Mouse (Mus musculus) MEL (cell line): ENCODE data around the gene Pak6. TPM values are rescaled to one million over a fixed set of nuclear protein-coding genes. Genes with fewer than 3 reads are reported as not detected.

ENCODE experiments used
- DNase-seq: peaks from one replicate; pipeline ENCODE4 v3.0.0; 2011; ENCODE audit warnings: low read depth, low spot score
- H3K27ac ChIP-seq: 2 replicates; pipeline ENCODE4 v1.5.1; 2012; ENCODE audit warnings: low read depth, mild to moderate bottlenecking, control low read depth, low read length, moderate library complexity; ENCODE audit not compliant: control insufficient read depth
- H3K27me3 ChIP-seq, 2 experiments: fragments of 150-350 bp in 1 of 2; sonication (generic) in 1 of 2; 2 replicates each; pipeline ENCODE4 v1.6.1; 2012; ENCODE audit warnings: low read length in 2 of 2, mild to moderate bottlenecking in 2 of 2, improper control_type of control experiment in 1 of 2, moderate library complexity in 1 of 2; ENCODE audit not compliant: insufficient read depth in 2 of 2, control insufficient read depth in 1 of 2
- H3K36me3 ChIP-seq, 2 experiments: 2 replicates each; pipeline ENCODE4 v1.6.1; 2012 to 2014; ENCODE audit warnings: low read length in 2 of 2, improper control_type of control experiment in 1 of 2, inconsistent platforms in 1 of 2, mild to moderate bottlenecking in 1 of 2; ENCODE audit not compliant: insufficient read depth in 2 of 2, control insufficient read depth in 1 of 2
- H3K4me1 ChIP-seq, 2 experiments: fragments of 150-350 bp in 1 of 2; sonication (generic) in 1 of 2; 2 replicates each; pipeline ENCODE4 v1.6.1; 2012; ENCODE audit warnings: low read length in 2 of 2, improper control_type of control experiment in 1 of 2, mild to moderate bottlenecking in 1 of 2; ENCODE audit not compliant: insufficient read depth in 2 of 2, control insufficient read depth in 1 of 2
- H3K4me3 ChIP-seq, 2 experiments: fragments of 150-350 bp in 1 of 2; sonication (generic) in 1 of 2; 2 replicates each; pipeline ENCODE4 v1.5.1; 2012; ENCODE audit warnings: low read depth in 2 of 2, low read length in 2 of 2, mild to moderate bottlenecking in 2 of 2, moderate library complexity in 2 of 2, control low read depth in 1 of 2, improper control_type of control experiment in 1 of 2; ENCODE audit not compliant: control insufficient read depth in 1 of 2, insufficient read depth in 1 of 2
- H3K79me2 ChIP-seq: 2 replicates; pipeline ENCODE4 v1.6.1; 2012; ENCODE audit warnings: mild to moderate bottlenecking, low read length, moderate library complexity; ENCODE audit not compliant: control insufficient read depth, poor library complexity, insufficient read depth
- H3K9ac ChIP-seq: 2 replicates; pipeline ENCODE4 v1.6.1; 2012; ENCODE audit warnings: low read depth, mild to moderate bottlenecking, control low read depth, low read length, moderate library complexity; ENCODE audit not compliant: control insufficient read depth, poor library complexity, severe bottlenecking
- H3K9me3 ChIP-seq: fragments of 150-350 bp; sonication (generic); replicated peaks from 2 replicates; pipeline ENCODE4 v1.6.1; 2012; ENCODE audit warnings: mild to moderate bottlenecking, low read length, improper control_type of control experiment, moderate library complexity; ENCODE audit not compliant: insufficient read depth
- BHLHE40 ChIP-seq: IDR thresholded peaks from 2 replicates; pipeline ENCODE4 v1.6.1; 2012; ENCODE audit warnings: low read depth, mild to moderate bottlenecking, inconsistent platforms, low read length, improper control_type of control experiment, borderline replicate concordance
- CTCF ChIP-seq, 3 experiments: IDR thresholded peaks in 2 of 3; conservative IDR thresholded peaks in 1 of 3; 2 replicates each; pipeline ENCODE4 v1.5.1; 2011 to 2012; ENCODE audit warnings: low read length in 3 of 3, low read depth in 2 of 3, mild to moderate bottlenecking in 2 of 3, improper control_type of control experiment in 1 of 3, inconsistent platforms in 1 of 3, mixed read lengths in 1 of 3, moderate library complexity in 1 of 3; ENCODE audit not compliant: control insufficient read depth in 1 of 3, insufficient read depth in 1 of 3, poor library complexity in 1 of 3, severe bottlenecking in 1 of 3
- E2F4 ChIP-seq: IDR thresholded peaks from 2 replicates; pipeline ENCODE4 v1.6.1; 2011; ENCODE audit warnings: low read depth, low read length, improper control_type of control experiment, borderline replicate concordance
- ELF1 ChIP-seq: IDR thresholded peaks from 2 replicates; pipeline ENCODE4 v1.6.1; 2014; ENCODE audit warnings: low read depth, mild to moderate bottlenecking, inconsistent platforms, low read length, improper control_type of control experiment, moderate library complexity
- EP300 ChIP-seq, 2 experiments: IDR thresholded peaks; 2 replicates each; pipeline ENCODE4 v1.6.1; 2011; ENCODE audit warnings: improper control_type of control experiment in 2 of 2, low read length in 2 of 2, low read depth in 1 of 2, mild to moderate bottlenecking in 1 of 2
- GATA1 ChIP-seq: IDR thresholded peaks from 2 replicates; pipeline ENCODE4 v1.6.1; 2011; ENCODE audit warnings: low read depth, low read length, improper control_type of control experiment
- HCFC1 ChIP-seq: IDR thresholded peaks from 2 replicates; pipeline ENCODE4 v1.6.1; 2012; ENCODE audit warnings: low read depth, mild to moderate bottlenecking, inconsistent platforms, low read length, improper control_type of control experiment, moderate library complexity
- MAX ChIP-seq: IDR thresholded peaks from 2 replicates; pipeline ENCODE4 v1.6.1; 2011; ENCODE audit warnings: low read length, improper control_type of control experiment
- MAZ ChIP-seq: IDR thresholded peaks from 2 replicates; pipeline ENCODE4 v1.6.1; 2012; ENCODE audit warnings: low read depth, mild to moderate bottlenecking, inconsistent platforms, low read length, improper control_type of control experiment
- MXI1 ChIP-seq: IDR thresholded peaks from 2 replicates; pipeline ENCODE4 v1.6.1; 2011; ENCODE audit warnings: mild to moderate bottlenecking, low read depth, low read length, improper control_type of control experiment
- NELFE ChIP-seq: IDR thresholded peaks from 2 replicates; pipeline ENCODE4 v1.6.1; 2011; ENCODE audit warnings: low read depth, low read length, improper control_type of control experiment
- POLR2AphosphoS2 ChIP-seq: IDR thresholded peaks from 2 replicates; pipeline ENCODE4 v1.6.1; 2011; ENCODE audit warnings: low read length, improper control_type of control experiment
- RAD21 ChIP-seq: IDR thresholded peaks from 2 replicates; pipeline ENCODE4 v1.6.1; 2011; ENCODE audit warnings: mild to moderate bottlenecking, low read depth, low read length, improper control_type of control experiment
- SIN3A ChIP-seq: IDR thresholded peaks from 2 replicates; pipeline ENCODE4 v1.6.1; 2012; ENCODE audit warnings: low read length, improper control_type of control experiment, inconsistent platforms
- TBP ChIP-seq: IDR thresholded peaks from 2 replicates; pipeline ENCODE4 v1.8.0; 2011; ENCODE audit warnings: low read depth, low read length, improper control_type of control experiment
- UBTF ChIP-seq: IDR thresholded peaks from 2 replicates; pipeline ENCODE4 v1.6.1; 2012; ENCODE audit warnings: low read depth, mild to moderate bottlenecking, inconsistent platforms, low read length, improper control_type of control experiment, moderate library complexity, borderline replicate concordance; ENCODE audit not compliant: insufficient read depth
- USF1 ChIP-seq: IDR thresholded peaks from 2 replicates; pipeline ENCODE4 v1.6.1; 2014; ENCODE audit warnings: low read depth, mild to moderate bottlenecking, inconsistent platforms, low read length, improper control_type of control experiment, moderate library complexity
- USF2 ChIP-seq, 2 experiments: IDR thresholded peaks; 2 replicates each; pipeline ENCODE4 v1.6.1; 2011 to 2012; ENCODE audit warnings: improper control_type of control experiment in 2 of 2, low read length in 2 of 2, borderline replicate concordance in 1 of 2, inconsistent platforms in 1 of 2, low read depth in 1 of 2, mild to moderate bottlenecking in 1 of 2; ENCODE audit not compliant: insufficient read depth in 1 of 2
- ZC3H11A ChIP-seq: IDR thresholded peaks from 2 replicates; pipeline ENCODE4 v1.6.1; 2012; ENCODE audit warnings: low read depth, mild to moderate bottlenecking, inconsistent platforms, low read length, improper control_type of control experiment
- ZKSCAN1 ChIP-seq: IDR thresholded peaks from 2 replicates; pipeline ENCODE4 v1.6.1; 2012; ENCODE audit warnings: low read depth, mild to moderate bottlenecking, inconsistent platforms, low read length, improper control_type of control experiment, moderate library complexity
- ZMIZ1 ChIP-seq: IDR thresholded peaks from 2 replicates; pipeline ENCODE4 v1.6.1; 2012; ENCODE audit warnings: low read depth, mild to moderate bottlenecking, inconsistent platforms, low read length, improper control_type of control experiment, moderate library complexity
- ZNF384 ChIP-seq: IDR thresholded peaks from 2 replicates; pipeline ENCODE4 v1.6.1; 2012; ENCODE audit warnings: low read depth, mild to moderate bottlenecking, inconsistent platforms, low read length, improper control_type of control experiment
- polyA plus RNA-seq, 2 experiments: library from polyadenylated mRNA; stranded (reverse) in 1 of 2; unstranded in 1 of 2; fragments of >175 nt in 1 of 2; fragments of >200 nt in 1 of 2; gene quantifications; 2 replicates each; pipeline versions ENCODE4 v1.2.1 to v1.2.4; 2012; ENCODE audit warnings: low replicate concordance in 2 of 2, low read depth in 1 of 2; ENCODE audit not compliant: insufficient read length in 2 of 2, insufficient read depth in 1 of 2, missing spikeins in 1 of 2
- total RNA-seq: library from RNA; depleted of rRNA; stranded (reverse); fragments of 300-350 nt; gene quantifications from 2 replicates; pipeline ENCODE4 v1.2.3, GENCODE M21; 2012

The Pak6 gene
- total and polyA plus RNA-seq, 3 experiments = 25.4 to 25.9 TPM; not detected in 1

DNA sequence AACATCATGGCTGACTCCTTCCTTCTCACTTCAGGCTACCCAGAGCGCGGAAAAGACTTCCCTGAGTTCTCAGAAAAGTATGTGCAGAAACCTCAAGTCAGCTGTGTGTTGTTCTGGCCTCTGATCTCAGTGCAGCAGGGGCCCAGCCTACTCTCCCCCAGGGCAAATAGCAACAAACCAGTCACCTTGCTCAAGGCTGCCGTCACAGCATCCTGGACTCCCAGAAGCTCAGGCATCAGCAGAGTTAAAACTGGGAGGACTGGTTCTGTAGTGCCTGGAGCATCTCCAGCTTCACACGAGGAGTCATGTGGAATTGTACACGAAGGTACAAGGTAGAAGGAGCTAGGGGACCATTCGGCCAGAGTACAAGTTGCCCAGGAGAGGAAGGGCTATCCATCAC is 6.1 kb downstream of the Pak6 start:
- H3K4me1 ChIP-seq = peaks cover 0 to 9% of the 10 kb centered on the region in 2 experiments; a peak in 1 of 4 replicates
- no peaks in the 10 kb centered on the region for H3K27me3 ChIP-seq

GRCm38 (mm10) chr2:118669785-118670184 is 6.7 kb downstream of the Pak6 start:
- H3K4me3 ChIP-seq = no peak overlapping the region
- H3K79me2 ChIP-seq = peaks cover under 1% of the 10 kb centered on the region
- peaks cover 0 to 3% of the 10 kb centered on the region in 2 experiments; a peak in 1 of 4 replicates for H3K36me3 ChIP-seq
- H3K9ac ChIP-seq = no peak overlapping the region
- TF ChIP-seq BHLHE40 = no peak
- no peak for TF ChIP-seq ZMIZ1
- no peak for TF ChIP-seq USF2 (IDR thresholded peaks at IDR 0.05; ENCODE audit: borderline replicate concordance in 1 of 2, insufficient read depth in 1 of 2, low read depth in 1 of 2, low read length in 2 of 2)
- TF ChIP-seq ELF1 = no peak
- TF ChIP-seq CTCF (IDR thresholded peaks at IDR 0.05 in 2 of 3, conservative IDR thresholded peaks at IDR 0.05 in 1 of 3; ENCODE audit: control insufficient read depth in 1 of 3, insufficient read depth in 1 of 3, low read depth in 2 of 3, low read length in 3 of 3, poor library complexity in 1 of 3, severe bottlenecking in 1 of 3) = no peak
- TF ChIP-seq ZKSCAN1 = no peak
- peaks cover 0 to 6% of the 10 kb centered on the region in 2 experiments; a peak in 1 of 4 replicates for H3K4me1 ChIP-seq
- H3K27me3 ChIP-seq = no peaks in the 10 kb centered on the region
- H3K9me3 ChIP-seq = no peaks in the 10 kb centered on the region
- no peak for DNase-seq
- H3K27ac ChIP-seq = no peak overlapping the region

More for the DNA sequence above, 6.1 kb downstream of the Pak6 start:
- H3K9me3 ChIP-seq = no peaks in the 10 kb centered on the region
- TF ChIP-seq USF1 = no peak
- TF ChIP-seq SIN3A = no peak
- TF ChIP-seq ZC3H11A = no peak
- no peak for TF ChIP-seq ZNF384
- TF ChIP-seq MAZ = no peak
- no peak for TF ChIP-seq TBP
- TF ChIP-seq HCFC1 = no peak
- no peak for TF ChIP-seq CTCF (IDR thresholded peaks at IDR 0.05 in 2 of 3, conservative IDR thresholded peaks at IDR 0.05 in 1 of 3; ENCODE audit: control insufficient read depth in 1 of 3, insufficient read depth in 1 of 3, low read depth in 2 of 3, low read length in 3 of 3, poor library complexity in 1 of 3, severe bottlenecking in 1 of 3)
- no peak for TF ChIP-seq POLR2AphosphoS2
- no peak for TF ChIP-seq RAD21
- no peak for TF ChIP-seq EP300 (IDR thresholded peaks at IDR 0.05; ENCODE audit: low read depth in 1 of 2, low read length in 2 of 2)
- TF ChIP-seq NELFE = no peak
- TF ChIP-seq UBTF = no peak
- no peak for TF ChIP-seq GATA1
- no peak for TF ChIP-seq MAX
- TF ChIP-seq MXI1 = no peak
- no peak for TF ChIP-seq E2F4
- no peak overlapping the region for H3K27ac ChIP-seq
- no peak overlapping the region for H3K4me3 ChIP-seq
- peaks cover 0 to 6% of the 10 kb centered on the region in 2 experiments; a peak in 1 of 4 replicates for H3K36me3 ChIP-seq
- H3K9ac ChIP-seq = no peak overlapping the region
- DNase-seq = no peak
- H3K79me2 ChIP-seq = peaks cover 6% of the 10 kb centered on the region
